Mouse (Mus musculus) CH12.LX (cell line): ENCODE results near the gene Nes. TPM values are rescaled to one million over a fixed set of nuclear protein-coding genes. Genes with fewer than 3 reads are reported as not detected.
A peak's percentile ranks its signal among the peaks of the same experiment; 100 is the strongest.

Experiments
- DNase-seq: peaks from one replicate; pipeline ENCODE4 v3.0.0-alpha.2; 2013; ENCODE audit errors: extremely low read depth
- H3K27ac ChIP-seq: 2 replicates; pipeline ENCODE4 v1.5.1; 2012; ENCODE audit warnings: low read depth, mild to moderate bottlenecking, control low read depth, moderate library complexity; ENCODE audit not compliant: insufficient read depth
- H3K27me3 ChIP-seq: replicated peaks from 2 replicates; pipeline ENCODE3; 2012; ENCODE audit warnings: inconsistent platforms
- H3K36me3 ChIP-seq, 2 experiments: replicated peaks in 1 of 2; 2 replicates each; pipeline versions ENCODE3 to v1.6.1; 2012; ENCODE audit warnings: inconsistent platforms in 1 of 2, low read length in 1 of 2, mild to moderate bottlenecking in 1 of 2, mixed read lengths in 1 of 2, moderate library complexity in 1 of 2; ENCODE audit not compliant: control insufficient read depth in 1 of 2, insufficient read depth in 1 of 2
- H3K4me1 ChIP-seq, 2 experiments: 2 replicates each; pipeline ENCODE4 v1.6.1; 2012; ENCODE audit warnings: inconsistent platforms in 1 of 2, moderate library complexity in 1 of 2; ENCODE audit not compliant: insufficient read depth in 2 of 2, control insufficient read depth in 1 of 2
- H3K4me2 ChIP-seq: 2 replicates; pipeline ENCODE4 v1.6.1; 2012; ENCODE audit warnings: low read depth, mild to moderate bottlenecking, control low read depth; ENCODE audit not compliant: poor library complexity, insufficient read depth, severe bottlenecking
- H3K4me3 ChIP-seq, 3 experiments: fragments of 150-350 bp in 1 of 3; sonication (generic) in 1 of 3; replicated peaks in 1 of 3; 2 replicates each; pipeline versions ENCODE3 to v1.5.1; 2011 to 2012; ENCODE audit warnings: low read depth in 2 of 3, low read length in 2 of 3, mild to moderate bottlenecking in 2 of 3, moderate library complexity in 2 of 3, control low read depth in 1 of 3, improper control_type of control experiment in 1 of 3, inconsistent platforms in 1 of 3, mixed read lengths in 1 of 3; ENCODE audit not compliant: poor library complexity in 1 of 3
- H3K79me2 ChIP-seq: replicated peaks from 2 replicates; pipeline ENCODE4 v1.6.1; 2012; ENCODE audit warnings: mild to moderate bottlenecking, moderate library complexity; ENCODE audit not compliant: control insufficient read depth, poor library complexity, insufficient read depth, severe bottlenecking; ENCODE audit errors: extremely low read depth
- H3K9ac ChIP-seq: 2 replicates; pipeline ENCODE4 v1.6.1; 2012; ENCODE audit warnings: low read depth, mild to moderate bottlenecking, control low read depth, moderate library complexity; ENCODE audit not compliant: insufficient read depth
- H3K9me3 ChIP-seq: replicated peaks from 2 replicates; pipeline ENCODE3; 2012; ENCODE audit warnings: low read length, inconsistent platforms, mixed read lengths
- CHD1 ChIP-seq: IDR thresholded peaks from 2 replicates; pipeline ENCODE4 v1.6.1; 2012; ENCODE audit warnings: low read depth, low read length, improper control_type of control experiment, inconsistent platforms
- CTCF ChIP-seq, 2 experiments: IDR thresholded peaks in 1 of 2; conservative IDR thresholded peaks in 1 of 2; 2 replicates each; pipeline ENCODE4 v1.5.1; 2011 to 2012; ENCODE audit warnings: low read depth in 2 of 2, low read length in 2 of 2, improper control_type of control experiment in 1 of 2, inconsistent platforms in 1 of 2, mild to moderate bottlenecking in 1 of 2, moderate library complexity in 1 of 2
- ELF1 ChIP-seq: IDR thresholded peaks from 2 replicates; pipeline ENCODE4 v1.6.1; 2014; ENCODE audit warnings: low read depth, mild to moderate bottlenecking, inconsistent platforms, low read length, improper control_type of control experiment
- EP300 ChIP-seq: IDR thresholded peaks from 2 replicates; pipeline ENCODE4 v1.6.1; 2011; ENCODE audit warnings: low read length, improper control_type of control experiment
- ETS1 ChIP-seq: conservative IDR thresholded peaks from 2 replicates; pipeline ENCODE4 v1.6.1; 2012; ENCODE audit warnings: low read depth, mild to moderate bottlenecking, inconsistent platforms, low read length, improper control_type of control experiment, moderate library complexity
- MAX ChIP-seq: IDR thresholded peaks from 2 replicates; pipeline ENCODE4 v1.6.1; 2011; ENCODE audit warnings: low read length, improper control_type of control experiment
- MXI1 ChIP-seq: IDR thresholded peaks from 2 replicates; pipeline ENCODE4 v1.6.1; 2011; ENCODE audit warnings: mild to moderate bottlenecking, low read depth, low read length, improper control_type of control experiment
- NRF1 ChIP-seq: IDR thresholded peaks from 2 replicates; pipeline ENCODE4 v1.6.1; 2014; ENCODE audit warnings: low read depth, mild to moderate bottlenecking, inconsistent platforms, low read length, improper control_type of control experiment, moderate library complexity
- PAX5 ChIP-seq: IDR thresholded peaks from 2 replicates; pipeline ENCODE4 v1.6.1; 2012; ENCODE audit warnings: low read length, inconsistent platforms, mixed read lengths
- POLR2AphosphoS2 ChIP-seq: IDR thresholded peaks from 2 replicates; pipeline ENCODE4 v1.6.1; 2011; ENCODE audit warnings: low read depth, low read length, improper control_type of control experiment
- RAD21 ChIP-seq: IDR thresholded peaks from 2 replicates; pipeline ENCODE4 v1.6.1; 2011; ENCODE audit warnings: low read depth, mild to moderate bottlenecking, low read length, improper control_type of control experiment, moderate library complexity
- SMC3 ChIP-seq: IDR thresholded peaks from 2 replicates; pipeline ENCODE4 v1.6.1; 2011; ENCODE audit warnings: low read depth, low read length, improper control_type of control experiment
- TBP ChIP-seq: conservative IDR thresholded peaks from 2 replicates; pipeline ENCODE4 v1.6.1; 2011; ENCODE audit warnings: low read depth, low read length, improper control_type of control experiment
- TCF12 ChIP-seq: IDR thresholded peaks from 2 replicates; pipeline ENCODE4 v1.6.1; 2014; ENCODE audit warnings: low read depth, mild to moderate bottlenecking, inconsistent platforms, low read length, improper control_type of control experiment
- UBTF ChIP-seq: IDR thresholded peaks from 2 replicates; pipeline ENCODE4 v1.6.1; 2012; ENCODE audit warnings: low read depth, mild to moderate bottlenecking, inconsistent platforms, low read length, improper control_type of control experiment, moderate library complexity
- ZKSCAN1 ChIP-seq: IDR thresholded peaks from 2 replicates; pipeline ENCODE4 v1.6.1; 2012; ENCODE audit warnings: low read depth, inconsistent platforms, low read length, improper control_type of control experiment, borderline replicate concordance
- ZMIZ1 ChIP-seq: IDR thresholded peaks from 2 replicates; pipeline ENCODE4 v1.6.1; 2012; ENCODE audit warnings: low read depth, mild to moderate bottlenecking, inconsistent platforms, low read length, improper control_type of control experiment
- dilution Hi-C: fragments of 300-500 bp; cut with MboI; formaldehyde crosslinking; loops from 2 replicates; pipeline ENCODE4 v1.14.3; 2020; ENCODE audit warnings: low sequenced_read_pairs; ENCODE audit not compliant: extremely low pct_unique_long_range_greater_than_20kb, extremely low pct_ligation_motif_present
- in situ Hi-C: fragments of 300-500 bp; cut with MboI; formaldehyde crosslinking; loops from 3 replicates; pipeline ENCODE4 v1.14.3; 2019; ENCODE audit warnings: low sequenced_read_pairs, low pct_ligation_motif_present, low pct_unique_long_range_greater_than_20kb, mixed read lengths
- polyA plus RNA-seq: library from polyadenylated mRNA; unstranded; fragments of >175 nt; gene quantifications from 2 replicates; pipeline ENCODE4 v1.2.1, GENCODE M21; 2012; ENCODE audit warnings: low read depth; ENCODE audit not compliant: insufficient read length
- total RNA-seq, 2 experiments: library from RNA; depleted of rRNA; stranded (reverse); fragments of 300-350 nt in 1 of 2; fragments of >200 nt in 1 of 2; gene quantifications; 2 replicates each; pipeline ENCODE4 v1.2.3; 2012 to 2014

Gene Nes
- total and polyA plus RNA-seq, 3 experiments = 0.04 TPM; not detected in 1

DNA sequence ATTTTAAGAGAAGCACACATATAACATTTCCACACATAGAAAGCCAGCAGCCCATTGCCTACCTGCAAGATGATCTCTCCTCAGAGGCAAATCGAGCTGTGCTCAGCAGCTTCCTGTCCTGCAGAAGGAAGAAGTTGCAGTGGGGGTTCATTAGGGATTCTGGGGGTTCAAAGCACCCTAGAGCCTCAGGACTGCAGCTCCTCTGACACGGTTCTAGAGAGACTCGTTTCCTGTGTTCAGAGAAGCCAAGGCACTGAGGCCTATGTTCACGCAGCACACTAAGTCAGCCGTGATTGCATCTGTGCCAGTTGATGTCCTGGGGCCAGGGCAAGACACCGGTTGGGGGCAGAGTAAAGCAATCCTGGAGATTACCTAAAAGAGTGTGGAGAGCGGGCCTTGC is 55.9 kb downstream of the Nes start:
- H3K27me3 ChIP-seq = peaks cover 72% of the 10 kb centered on the region
- dilution Hi-C loops (no loop called here), in situ Hi-C loops (no loop called here)
- H3K9me3 ChIP-seq = peaks cover 27% of the 10 kb centered on the region
- TF ChIP-seq UBTF (no peak), TCF12 (no peak), ZKSCAN1 (no peak), MAX (no peak), ELF1 (no peak), RAD21 (no peak), TBP (no peak), SMC3 (no peak), ETS1 (no peak), PAX5 (no peak)
- H3K4me2 ChIP-seq = no peak overlapping the region
- H3K9ac ChIP-seq = no peak overlapping the region
- H3K27ac ChIP-seq = no peak overlapping the region
- no peak for DNase-seq
- H3K36me3 ChIP-seq = no peaks in the 10 kb centered on the region
- H3K4me1 ChIP-seq = peaks cover 17 to 18% of the 10 kb centered on the region in 2 experiments
- H3K4me3 ChIP-seq = no peak overlapping the region
- H3K79me2 ChIP-seq = no peaks in the 10 kb centered on the region

- DNase-seq = peak; percentile 16
- Histone ChIP-seq H3K36me3 (no peaks in the 10 kb centered on the region), H3K79me2 (no peaks in the 10 kb centered on the region), H3K9me3 (peaks cover 24% of the 10 kb centered on the region), H3K9ac (no peak within 1 kb of the TSS), H3K4me3 (no peak within 1 kb of the TSS), H3K4me1 (peaks cover 14% of the 10 kb centered on the region in 2 experiments), H3K27me3 (peaks cover 69% of the 10 kb centered on the region), H3K27ac (no peak within 1 kb of the TSS), H3K4me2 (no peak within 1 kb of the TSS)
- in situ Hi-C loops (no loop called here), dilution Hi-C loops (no loop called here)
- peak; percentile 60 for TF ChIP-seq SMC3
- no peak for TF ChIP-seq EP300
- TF ChIP-seq ZMIZ1 = no peak
- TF ChIP-seq NRF1 = no peak
- peak; percentile 63 for TF ChIP-seq RAD21
- no peak for TF ChIP-seq MAX
- no peak for TF ChIP-seq MXI1
- TF ChIP-seq CTCF (conservative IDR thresholded peaks at IDR 0.05 in 1 of 2, IDR thresholded peaks at IDR 0.05 in 1 of 2; ENCODE audit: low read depth in 2 of 2, low read length in 2 of 2) = peak; percentile 46 to 65; a peak in 3 of 4 replicates
- TF ChIP-seq POLR2AphosphoS2 = no peak
- TF ChIP-seq CHD1 = no peak
Measured at GRCm38 (mm10) chr3:88027434-88028186, 56.7 kb downstream of the Nes start, which contains the start of gene Hapln2. TSS of gene Hapln2 (minus strand) at chr3:88027583.

Other genes starting within 250 kb of the Nes start
- 0.17 and 0.21 TPM in 2 replicates for gene Lrrc71, start 222.5 kb upstream of the Nes start, total RNA-seq (2012; rRNA removed)
- not detected in 2 replicates for gene Lrrc71, start 222.5 kb upstream of the Nes start, total RNA-seq (2014; rRNA removed)
- gene Lrrc71, start 222.5 kb upstream of the Nes start, polyA plus RNA-seq = 0.14 TPM in 1 of 2 replicates, not detected in the other
- gene Ntrk1, start 175.9 kb upstream of the Nes start, total RNA-seq (2012; rRNA removed) = 0.92 and 1.6 TPM in 2 replicates
- 0.36 and 0.55 TPM in 2 replicates for gene Ntrk1, start 175.9 kb upstream of the Nes start, total RNA-seq (2014; rRNA removed)
- 0.47 and 0.53 TPM in 2 replicates for gene Ntrk1, start 175.9 kb upstream of the Nes start, polyA plus RNA-seq
- gene Insrr, start 174.1 kb upstream of the Nes start, total RNA-seq (2012; rRNA removed) = 0.08 TPM in 1 of 2 replicates, not detected in the other
- not detected in 2 replicates for gene Insrr, start 174.1 kb upstream of the Nes start, total RNA-seq (2014; rRNA removed)
- gene Insrr, start 174.1 kb upstream of the Nes start, polyA plus RNA-seq = 0.06 TPM in 1 of 2 replicates, not detected in the other
- gene Pear1, start 146.8 kb upstream of the Nes start, total RNA-seq (2012; rRNA removed) = 0.50 and 1.2 TPM in 2 replicates
- 0.20 and 0.22 TPM in 2 replicates for gene Pear1, start 146.8 kb upstream of the Nes start, total RNA-seq (2014; rRNA removed)
- 0.35 and 0.46 TPM in 2 replicates for gene Pear1, start 146.8 kb upstream of the Nes start, polyA plus RNA-seq
- gene Sh2d2a, start 124.3 kb upstream of the Nes start, total RNA-seq (2012; rRNA removed) = 39.2 and 46.6 TPM in 2 replicates
- gene Sh2d2a, start 124.3 kb upstream of the Nes start, total RNA-seq (2014; rRNA removed) = 19.9 and 23.2 TPM in 2 replicates
- 66.8 and 74.5 TPM in 2 replicates for gene Sh2d2a, start 124.3 kb upstream of the Nes start, polyA plus RNA-seq
- 48.6 and 51.7 TPM in 2 replicates for gene Prcc, start 85.5 kb upstream of the Nes start, total RNA-seq (2012; rRNA removed)
- gene Prcc, start 85.5 kb upstream of the Nes start, total RNA-seq (2014; rRNA removed) = 24.8 and 26.4 TPM in 2 replicates
- 55.7 and 58.5 TPM in 2 replicates for gene Prcc, start 85.5 kb upstream of the Nes start, polyA plus RNA-seq
- gene Hdgf, start 64.8 kb upstream of the Nes start, total RNA-seq (2012; rRNA removed) = 199 and 223 TPM in 2 replicates
- gene Hdgf, start 64.8 kb upstream of the Nes start, total RNA-seq (2014; rRNA removed) = 215 and 219 TPM in 2 replicates
- gene Hdgf, start 64.8 kb upstream of the Nes start, polyA plus RNA-seq = 468 and 755 TPM in 2 replicates
- 160 and 176 TPM in 2 replicates for gene Mrpl24, start 51.6 kb upstream of the Nes start, total RNA-seq (2012; rRNA removed)
- gene Mrpl24, start 51.6 kb upstream of the Nes start, total RNA-seq (2014; rRNA removed) = 166 and 168 TPM in 2 replicates
- 123 and 156 TPM in 2 replicates for gene Mrpl24, start 51.6 kb upstream of the Nes start, polyA plus RNA-seq
- 40.8 and 52.9 TPM in 2 replicates for gene Isg20l2, start 40.8 kb upstream of the Nes start, total RNA-seq (2012; rRNA removed)
- 68.8 and 76.2 TPM in 2 replicates for gene Isg20l2, start 40.8 kb upstream of the Nes start, total RNA-seq (2014; rRNA removed)
- 44.5 and 45.0 TPM in 2 replicates for gene Isg20l2, start 40.8 kb upstream of the Nes start, polyA plus RNA-seq
- 11.4 and 12.3 TPM in 2 replicates for gene Rrnad1, start 40.4 kb upstream of the Nes start, total RNA-seq (2012; rRNA removed)
- gene Rrnad1, start 40.4 kb upstream of the Nes start, total RNA-seq (2014; rRNA removed) = 7.3 and 8.0 TPM in 2 replicates
- gene Rrnad1, start 40.4 kb upstream of the Nes start, polyA plus RNA-seq = 11.7 and 12.5 TPM in 2 replicates
- 0.38 TPM in 2 replicates for gene Crabp2, start 22.4 kb upstream of the Nes start, total RNA-seq (2012; rRNA removed)
- 0.27 TPM in 1 of 2 replicates, not detected in the other for gene Crabp2, start 22.4 kb upstream of the Nes start, total RNA-seq (2014; rRNA removed)
- gene Crabp2, start 22.4 kb upstream of the Nes start, polyA plus RNA-seq = 0.97 and 1.0 TPM in 2 replicates
- gene Bcan, start 29.2 kb downstream of the Nes start, total RNA-seq (2012; rRNA removed) = 0.04 TPM in 1 of 2 replicates, not detected in the other
- not detected in 2 replicates for gene Bcan, start 29.2 kb downstream of the Nes start, total RNA-seq (2014; rRNA removed)
- gene Bcan, start 29.2 kb downstream of the Nes start, polyA plus RNA-seq = not detected in 2 replicates
- not detected in 2 replicates for gene Hapln2, start 56.5 kb downstream of the Nes start, total RNA-seq (2012; rRNA removed)
- gene Hapln2, start 56.5 kb downstream of the Nes start, total RNA-seq (2014; rRNA removed) = not detected in 2 replicates
- gene Hapln2, start 56.5 kb downstream of the Nes start, polyA plus RNA-seq = not detected in 2 replicates
- gene Gpatch4, start 72.0 kb downstream of the Nes start, total RNA-seq (2012; rRNA removed) = 49.1 and 64.2 TPM in 2 replicates
- 20.3 and 21.6 TPM in 2 replicates for gene Gpatch4, start 72.0 kb downstream of the Nes start, total RNA-seq (2014; rRNA removed)
- 128 and 182 TPM in 2 replicates for gene Gpatch4, start 72.0 kb downstream of the Nes start, polyA plus RNA-seq
- gene Naxe, start 87.4 kb downstream of the Nes start, total RNA-seq (2012; rRNA removed) = 98.1 and 124 TPM in 2 replicates
- gene Naxe, start 87.4 kb downstream of the Nes start, total RNA-seq (2014; rRNA removed) = 65.6 and 71.0 TPM in 2 replicates
- 80.5 and 91.3 TPM in 2 replicates for gene Naxe, start 87.4 kb downstream of the Nes start, polyA plus RNA-seq
- not detected in 2 replicates for gene Ttc24, start 107.2 kb downstream of the Nes start, total RNA-seq (2012; rRNA removed)
- not detected in 2 replicates for gene Ttc24, start 107.2 kb downstream of the Nes start, total RNA-seq (2014; rRNA removed)
- not detected in 2 replicates for gene Ttc24, start 107.2 kb downstream of the Nes start, polyA plus RNA-seq
- gene Iqgap3, start 110.9 kb downstream of the Nes start, total RNA-seq (2012; rRNA removed) = 15.9 and 21.9 TPM in 2 replicates
- gene Iqgap3, start 110.9 kb downstream of the Nes start, total RNA-seq (2014; rRNA removed) = 12.1 and 13.0 TPM in 2 replicates
- gene Iqgap3, start 110.9 kb downstream of the Nes start, polyA plus RNA-seq = 16.1 and 18.3 TPM in 2 replicates
- gene Mef2d, start 171.3 kb downstream of the Nes start, total RNA-seq (2012; rRNA removed) = 10.9 and 11.0 TPM in 2 replicates
- gene Mef2d, start 171.3 kb downstream of the Nes start, total RNA-seq (2014; rRNA removed) = 4.3 and 4.8 TPM in 2 replicates
- 51.2 and 75.8 TPM in 2 replicates for gene Mef2d, start 171.3 kb downstream of the Nes start, polyA plus RNA-seq